Mouse (Mus musculus) small intestine, adult 2 months (tissue): ENCODE data around the gene Poll.

Source experiments
- CTCF ChIP-seq: fragments of 200-500 bp; IDR thresholded peaks from 2 replicates; pipeline ENCODE4 v1.5.1; 2012; ENCODE audit warnings: low read depth, mild to moderate bottlenecking, control low read depth, inconsistent platforms, low read length, moderate library complexity, mixed read lengths; ENCODE audit not compliant: insufficient replicate concordance, insufficient read length; ENCODE audit errors: extremely low read depth
- POLR2A ChIP-seq: fragments of 200-500 bp; IDR thresholded peaks from 2 replicates; pipeline ENCODE4 v1.6.1; 2012; ENCODE audit warnings: low read depth, mild to moderate bottlenecking, control low read depth, inconsistent platforms, low read length, moderate library complexity

GRCm38 (mm10) chr19:45591704-45592103 is 31.4 kb upstream of the Poll start:
- no peak for TF ChIP-seq CTCF
- no peak for TF ChIP-seq POLR2A
